Mouse (Mus musculus): ENCODE data around the gene Spata5. TPM values are rescaled to one million over a fixed set of nuclear protein-coding genes. Genes with fewer than 3 reads are reported as not detected.

The Spata5 gene
- polyA plus RNA-seq, 1 experiment from 2014 or later = 43.4 TPM

DNA sequence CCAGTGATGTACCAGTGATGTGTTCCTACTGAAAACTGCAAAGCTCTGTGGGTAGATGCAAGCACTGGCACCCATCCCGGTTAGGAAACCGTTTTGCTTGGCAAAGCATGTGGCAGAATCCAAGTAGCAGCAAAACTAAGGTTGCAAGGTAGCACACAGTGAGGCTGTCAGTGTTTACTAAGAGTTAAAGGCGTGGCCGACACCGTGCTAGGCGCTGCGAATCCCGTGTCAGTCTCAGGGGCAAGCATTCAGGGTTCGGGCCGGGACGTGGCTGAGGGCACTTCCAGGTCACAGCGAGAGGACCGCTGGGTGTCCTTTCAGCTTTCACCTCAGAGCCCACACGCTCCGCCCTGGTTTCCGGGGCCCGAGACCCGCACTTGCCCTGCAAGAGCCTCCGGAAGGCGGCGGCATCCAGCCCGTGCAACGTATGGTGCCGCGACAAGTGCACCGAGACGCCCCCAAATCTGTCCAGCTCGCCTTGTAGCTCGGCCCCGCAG, 687 bp upstream of the Spata5 start:
- Histone ChIP-seq H3K27ac (ENCODE audit: low read length) (peak overlapping the region; percentile 93), H3K36me3 (ENCODE audit: insufficient read depth, low read length) (no peaks in the 10 kb centered on the region), H3K9me3 (ENCODE audit: low read length) (no peaks in the 10 kb centered on the region), H3K9ac (replicated peaks; ENCODE audit: low read length) (peak overlapping the region; percentile 90), H3K4me3 (ENCODE audit: low read length) (peak overlapping the region; percentile 87), H3K27me3 (ENCODE audit: insufficient read depth, low read length) (no peaks in the 10 kb centered on the region), H3K4me1 (ENCODE audit: insufficient read depth, low read length) (peaks cover 22% of the 10 kb centered on the region), H3K4me2 (replicated peaks; ENCODE audit: low read depth, low read length) (peak overlapping the region; percentile 85)
- WGBS = 0% methylated on average over 30 of the region's 30 CpGs
- peak; percentile 31; the same call in 1 of the 2 replicates for ATAC-seq (ENCODE audit: low FRiP score, low TSS enrichment)

DNA sequence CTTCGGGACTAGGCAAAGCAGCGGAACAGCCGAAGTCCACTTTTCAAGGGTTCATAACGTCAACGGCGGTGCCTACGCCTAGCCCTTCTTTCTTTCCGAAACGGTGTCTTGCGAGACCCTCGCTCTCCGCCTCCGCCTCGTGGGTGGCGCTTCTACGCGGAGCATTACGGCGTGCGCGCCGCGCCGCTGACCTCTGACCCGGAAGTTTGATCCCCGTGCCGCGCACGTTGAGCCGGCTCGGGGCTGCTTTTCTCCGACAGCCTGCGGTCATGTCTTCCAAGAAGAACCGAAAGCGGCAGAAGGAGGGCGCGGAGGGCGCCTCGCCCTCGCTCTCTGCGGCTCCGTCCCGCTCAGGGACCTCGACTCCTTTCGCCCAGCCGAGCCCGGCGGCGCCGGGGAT, 376 bp downstream of the Spata5 start, which contains the start of gene Nudt6:
Gene Nudt6 (minus strand): TSS at position 140 of the 400 bp plus-strand sequence.
- H3K4me1 ChIP-seq (ENCODE audit: insufficient read depth, low read length) = peaks cover 22% of the 10 kb centered on the region
- peak; percentile 89 for ATAC-seq (ENCODE audit: low FRiP score, low TSS enrichment)
- H3K4me2 ChIP-seq (replicated peaks; ENCODE audit: low read depth, low read length) = peak within 1 kb of the TSS; percentile 93
- peak within 1 kb of the TSS; percentile 94 for H3K27ac ChIP-seq (ENCODE audit: low read length)
- under 1% methylated on average over 50 of the region's 50 CpGs for WGBS
- no peaks in the 10 kb centered on the region for H3K9me3 ChIP-seq (ENCODE audit: low read length)
- no peaks in the 10 kb centered on the region for H3K27me3 ChIP-seq (ENCODE audit: insufficient read depth, low read length)
- peak within 1 kb of the TSS; percentile 90 for H3K9ac ChIP-seq (replicated peaks; ENCODE audit: low read length)
- H3K4me3 ChIP-seq (ENCODE audit: low read length) = peak within 1 kb of the TSS; percentile 98
- no peaks in the 10 kb centered on the region for H3K36me3 ChIP-seq (ENCODE audit: insufficient read depth, low read length)

DNA sequence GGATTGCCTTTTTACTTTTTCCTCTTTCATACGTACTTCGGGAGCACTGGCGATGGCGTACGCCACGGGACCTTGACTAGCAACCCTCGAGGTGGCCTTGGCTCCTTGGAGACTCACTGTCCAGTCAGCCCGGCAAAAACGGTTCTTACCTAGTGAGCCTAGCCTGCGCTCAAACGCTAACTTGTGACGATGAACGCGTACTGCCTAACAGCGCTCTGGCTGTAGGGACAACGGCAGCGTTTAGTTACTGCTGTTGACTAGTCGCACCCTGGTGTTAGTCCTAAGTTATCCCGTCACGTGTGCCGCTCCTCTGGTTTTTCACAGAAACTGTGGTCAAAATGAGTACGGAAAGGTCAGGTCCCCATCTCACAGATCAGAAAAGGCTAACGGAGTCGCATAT, 945 bp downstream of the Spata5 start:
- Histone ChIP-seq H3K27me3 (ENCODE audit: insufficient read depth, low read length) (no peaks in the 10 kb centered on the region), H3K9me3 (ENCODE audit: low read length) (no peaks in the 10 kb centered on the region), H3K9ac (replicated peaks; ENCODE audit: low read length) (peak overlapping the region; percentile 76), H3K4me1 (ENCODE audit: insufficient read depth, low read length) (peaks cover 22% of the 10 kb centered on the region), H3K36me3 (ENCODE audit: insufficient read depth, low read length) (no peaks in the 10 kb centered on the region), H3K27ac (ENCODE audit: low read length) (peak overlapping the region; percentile 94), H3K4me3 (ENCODE audit: low read length) (peak overlapping the region; percentile 98), H3K4me2 (replicated peaks; ENCODE audit: low read depth, low read length) (peak overlapping the region; percentile 93)
- ATAC-seq (ENCODE audit: low FRiP score, low TSS enrichment) = no peak
- WGBS = under 1% methylated on average over 24 of the region's 24 CpGs

DNA sequence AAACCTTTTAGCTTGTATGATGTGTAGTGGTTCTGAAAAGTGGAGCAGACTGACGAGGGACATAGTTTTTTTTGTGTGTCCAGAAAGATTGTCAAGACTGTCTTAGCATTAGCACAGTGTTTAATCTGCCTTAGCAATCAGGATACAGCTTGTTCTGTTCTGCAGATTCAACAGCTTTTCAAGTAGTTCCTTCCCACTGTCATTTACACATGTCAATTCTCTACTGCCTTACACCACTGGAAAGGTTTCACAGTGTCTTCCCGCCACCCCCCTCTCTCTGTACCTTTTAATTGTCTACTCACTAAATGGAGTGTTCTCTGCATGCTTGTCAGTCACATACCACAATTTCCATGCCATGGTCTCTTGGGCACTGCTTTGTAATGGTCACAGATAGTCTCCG, 1.5 kb downstream of the Spata5 start:
- peak overlapping the region; percentile 94; the same call in 1 of the 2 replicates for H3K27ac ChIP-seq (ENCODE audit: low read length)
- 13% methylated on average over 3 of the region's 3 CpGs for WGBS

DNA sequence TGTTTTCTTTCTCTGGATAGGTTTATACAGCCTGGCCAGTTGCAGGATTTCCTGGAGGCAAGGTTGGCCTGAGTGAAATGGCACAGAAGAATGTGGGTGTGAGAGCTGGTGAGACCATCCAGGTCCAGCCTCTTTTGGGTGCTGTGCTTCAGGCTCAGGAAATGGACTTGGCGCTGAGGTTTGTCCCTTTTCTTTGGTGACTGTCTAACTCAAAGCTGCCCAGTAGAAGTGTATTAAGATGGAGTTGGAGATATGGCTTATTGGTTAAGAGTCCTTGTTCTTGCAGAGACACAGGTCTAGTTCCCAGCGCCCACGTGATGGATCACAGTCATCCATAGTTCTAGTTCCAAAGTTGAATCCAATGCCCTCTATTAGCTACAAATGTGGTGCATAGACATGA, 6.4 kb downstream of the Spata5 start:
- Histone ChIP-seq H3K4me3 (ENCODE audit: low read length) (no peak overlapping the region), H3K4me1 (ENCODE audit: insufficient read depth, low read length) (peaks cover 10% of the 10 kb centered on the region), H3K9me3 (ENCODE audit: low read length) (no peaks in the 10 kb centered on the region), H3K27ac (ENCODE audit: low read length) (no peak overlapping the region), H3K27me3 (ENCODE audit: insufficient read depth, low read length) (no peaks in the 10 kb centered on the region), H3K4me2 (replicated peaks; ENCODE audit: low read depth, low read length) (no peak overlapping the region), H3K9ac (replicated peaks; ENCODE audit: low read length) (no peak overlapping the region), H3K36me3 (ENCODE audit: insufficient read depth, low read length) (peaks cover 16% of the 10 kb centered on the region)
- 97% methylated on average over 3 of the region's 3 CpGs for WGBS
- no peak for ATAC-seq (ENCODE audit: low FRiP score, low TSS enrichment)

More for the DNA sequence above, 1.5 kb downstream of the Spata5 start:
- Histone ChIP-seq H3K4me2 (replicated peaks; ENCODE audit: low read depth, low read length) (peak overlapping the region; percentile 93), H3K36me3 (ENCODE audit: insufficient read depth, low read length) (peaks cover 3% of the 10 kb centered on the region), H3K9me3 (ENCODE audit: low read length) (no peaks in the 10 kb centered on the region), H3K9ac (replicated peaks; ENCODE audit: low read length) (peak overlapping the region; percentile 76), H3K4me1 (ENCODE audit: insufficient read depth, low read length) (peaks cover 22% of the 10 kb centered on the region), H3K27me3 (ENCODE audit: insufficient read depth, low read length) (no peaks in the 10 kb centered on the region), H3K4me3 (ENCODE audit: low read length) (peak overlapping the region; percentile 98)
- no peak for ATAC-seq (ENCODE audit: low FRiP score, low TSS enrichment)

DNA sequence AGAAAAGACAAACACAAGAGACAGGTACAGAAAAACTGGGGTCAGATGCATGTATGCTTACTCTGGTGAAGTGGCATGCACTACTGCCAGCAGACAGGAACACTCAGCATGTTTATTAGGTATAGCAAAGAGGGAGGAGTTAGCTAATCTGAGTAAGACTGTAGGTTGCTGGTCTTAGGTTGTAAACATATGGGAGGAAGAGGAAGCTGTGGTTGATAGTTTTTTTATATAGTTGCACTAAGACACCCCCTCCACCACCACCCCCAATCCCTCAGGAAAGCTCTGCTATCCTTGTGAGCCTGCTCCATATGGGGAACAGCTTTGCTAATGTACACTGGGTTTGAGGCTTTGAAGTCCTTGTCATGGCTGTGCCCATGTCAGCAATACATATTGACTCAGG, 10.7 kb downstream of the Spata5 start:
- H3K27ac ChIP-seq (ENCODE audit: low read length) = no peak overlapping the region
- no peak overlapping the region for H3K9ac ChIP-seq (replicated peaks; ENCODE audit: low read length)
- H3K36me3 ChIP-seq (ENCODE audit: insufficient read depth, low read length) = peaks cover 20% of the 10 kb centered on the region
- no peaks in the 10 kb centered on the region for H3K27me3 ChIP-seq (ENCODE audit: insufficient read depth, low read length)
- H3K4me3 ChIP-seq (ENCODE audit: low read length) = no peak overlapping the region
- H3K4me2 ChIP-seq (replicated peaks; ENCODE audit: low read depth, low read length) = no peak overlapping the region
- no peaks in the 10 kb centered on the region for H3K4me1 ChIP-seq (ENCODE audit: insufficient read depth, low read length)
- H3K9me3 ChIP-seq (ENCODE audit: low read length) = no peaks in the 10 kb centered on the region
- no peak for ATAC-seq (ENCODE audit: low FRiP score, low TSS enrichment)

DNA sequence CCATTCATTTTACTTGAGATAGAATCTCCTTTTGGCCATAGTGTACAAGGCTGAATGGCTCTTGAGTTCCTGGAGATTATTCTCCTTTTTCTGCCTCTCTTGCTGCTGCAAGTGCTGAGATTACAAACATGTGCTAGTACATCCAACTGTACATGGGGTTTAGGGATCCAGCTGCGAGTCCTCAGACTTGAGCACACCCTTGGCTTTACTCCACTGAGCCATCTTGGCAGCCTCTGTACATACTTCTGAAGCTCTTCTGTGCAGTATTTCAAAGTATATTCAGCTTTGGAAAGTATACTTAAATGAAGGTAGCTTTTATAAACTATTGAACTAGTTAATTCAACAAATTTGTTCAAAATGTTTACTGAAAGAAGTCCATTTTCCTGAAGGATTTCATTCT, 20.1 kb downstream of the Spata5 start:
- Histone ChIP-seq H3K4me3 (ENCODE audit: low read length) (no peak overlapping the region), H3K27ac (ENCODE audit: low read length) (no peak overlapping the region), H3K27me3 (ENCODE audit: insufficient read depth, low read length) (no peaks in the 10 kb centered on the region), H3K4me1 (ENCODE audit: insufficient read depth, low read length) (no peaks in the 10 kb centered on the region), H3K36me3 (ENCODE audit: insufficient read depth, low read length) (peaks cover 10% of the 10 kb centered on the region; the same call in 1 of the 2 replicates), H3K9ac (replicated peaks; ENCODE audit: low read length) (no peak overlapping the region), H3K4me2 (replicated peaks; ENCODE audit: low read depth, low read length) (no peak overlapping the region), H3K9me3 (ENCODE audit: low read length) (no peaks in the 10 kb centered on the region)
- 80% methylated on average over 1 of the region's 1 CpGs for WGBS
- ATAC-seq (ENCODE audit: low FRiP score, low TSS enrichment) = no peak

DNA sequence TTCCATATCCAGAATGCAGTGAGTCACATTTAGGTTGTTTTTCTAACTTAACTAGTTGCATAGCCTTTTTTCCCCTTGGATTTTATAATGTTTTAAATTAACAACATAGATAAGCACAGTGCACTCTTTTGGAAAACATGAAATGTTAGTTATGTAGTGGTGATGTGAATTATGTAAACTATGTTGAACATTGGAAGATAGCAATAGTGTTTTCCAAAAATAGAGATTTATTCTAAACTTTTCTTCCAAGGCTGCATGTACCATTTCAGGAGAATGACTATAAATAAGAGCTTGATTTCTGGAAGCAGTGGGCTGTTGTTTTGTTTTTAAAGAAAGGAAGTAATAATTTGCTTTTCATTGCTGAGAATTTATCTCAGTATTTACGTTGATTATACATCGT, 23.7 kb downstream of the Spata5 start:
- no peaks in the 10 kb centered on the region for H3K4me1 ChIP-seq (ENCODE audit: insufficient read depth, low read length)
- peak overlapping the region; percentile 50 for H3K27ac ChIP-seq (ENCODE audit: low read length)
- no peak overlapping the region for H3K4me3 ChIP-seq (ENCODE audit: low read length)
- no peaks in the 10 kb centered on the region for H3K27me3 ChIP-seq (ENCODE audit: insufficient read depth, low read length)
- 56% methylated on average over 2 of the region's 2 CpGs for WGBS
- no peak overlapping the region for H3K4me2 ChIP-seq (replicated peaks; ENCODE audit: low read depth, low read length)
- no peak for ATAC-seq (ENCODE audit: low FRiP score, low TSS enrichment)
- H3K9me3 ChIP-seq (ENCODE audit: low read length) = no peaks in the 10 kb centered on the region
- peaks cover 10% of the 10 kb centered on the region; the same call in 1 of the 2 replicates for H3K36me3 ChIP-seq (ENCODE audit: insufficient read depth, low read length)
- no peak overlapping the region for H3K9ac ChIP-seq (replicated peaks; ENCODE audit: low read length)

DNA sequence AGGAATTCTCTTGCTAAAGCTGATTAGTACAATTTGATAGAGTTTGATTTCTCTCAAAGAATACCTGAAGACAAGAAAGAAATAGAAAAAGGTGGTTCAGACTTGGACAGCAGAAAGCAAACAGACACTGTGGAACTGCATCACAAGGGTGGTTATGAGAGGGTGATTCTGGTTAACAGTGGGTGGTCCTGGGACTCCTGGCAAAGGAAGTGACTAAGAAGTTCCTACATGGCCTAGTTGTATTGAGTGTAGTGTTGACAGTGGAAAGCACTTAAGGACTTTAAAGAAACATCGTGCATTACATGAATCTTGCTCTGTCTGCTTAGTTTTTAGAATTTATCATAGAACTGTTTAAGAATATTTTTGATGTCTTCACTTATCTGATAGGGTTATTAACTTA, 36.3 kb downstream of the Spata5 start:
- no peak for ATAC-seq (ENCODE audit: low FRiP score, low TSS enrichment)
- no peaks in the 10 kb centered on the region for H3K27me3 ChIP-seq (ENCODE audit: insufficient read depth, low read length)
- 96% methylated on average over 1 of the region's 1 CpGs for WGBS

DNA sequence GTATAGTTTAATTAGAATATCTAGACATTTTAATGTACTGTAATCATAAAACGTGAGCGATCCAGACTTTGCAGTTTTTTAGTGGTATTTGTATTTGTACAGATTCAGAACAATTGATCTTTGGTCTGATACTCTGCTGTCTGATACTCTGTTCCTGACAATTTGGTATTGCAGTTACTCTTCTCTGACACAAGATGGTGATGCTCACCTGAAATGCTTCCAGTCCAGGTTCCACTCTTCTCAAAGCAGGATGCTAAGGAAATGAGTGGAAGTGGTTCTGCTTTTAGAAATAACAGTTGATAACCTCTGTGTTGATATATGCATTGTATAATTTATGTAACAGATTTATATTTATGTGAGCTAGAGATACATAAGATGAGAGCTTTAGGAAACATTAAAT, 48.5 kb downstream of the Spata5 start:
- ATAC-seq (ENCODE audit: low FRiP score, low TSS enrichment) = no peak

More for the DNA sequence above, 36.3 kb downstream of the Spata5 start:
- Histone ChIP-seq H3K9ac (replicated peaks; ENCODE audit: low read length) (no peak overlapping the region), H3K36me3 (ENCODE audit: insufficient read depth, low read length) (peaks cover 8% of the 10 kb centered on the region; the same call in 1 of the 2 replicates), H3K9me3 (ENCODE audit: low read length) (no peaks in the 10 kb centered on the region), H3K27ac (ENCODE audit: low read length) (no peak overlapping the region), H3K4me2 (replicated peaks; ENCODE audit: low read depth, low read length) (no peak overlapping the region), H3K4me3 (ENCODE audit: low read length) (no peak overlapping the region), H3K4me1 (ENCODE audit: insufficient read depth, low read length) (no peaks in the 10 kb centered on the region)

More for the DNA sequence above, 48.5 kb downstream of the Spata5 start:
- Histone ChIP-seq H3K27ac (ENCODE audit: low read length) (no peak overlapping the region), H3K27me3 (ENCODE audit: insufficient read depth, low read length) (no peaks in the 10 kb centered on the region), H3K4me2 (replicated peaks; ENCODE audit: low read depth, low read length) (no peak overlapping the region), H3K4me3 (ENCODE audit: low read length) (no peak overlapping the region), H3K4me1 (ENCODE audit: insufficient read depth, low read length) (no peaks in the 10 kb centered on the region), H3K9ac (replicated peaks; ENCODE audit: low read length) (no peak overlapping the region), H3K9me3 (ENCODE audit: low read length) (no peaks in the 10 kb centered on the region), H3K36me3 (ENCODE audit: insufficient read depth, low read length) (no peaks in the 10 kb centered on the region)
- 88% methylated on average over 2 of the region's 2 CpGs for WGBS

Measured in kidney, embryonic 16.5 days (tissue).